Mouse (Mus musculus) E14TG2a.4 (cell line): ENCODE measurements around the gene Defb46.

Experiments
- CTCF ChIP-seq: conservative IDR thresholded peaks from 2 replicates; pipeline ENCODE4 v1.5.1; 2014; ENCODE audit warnings: low read length
- NANOG ChIP-seq: IDR thresholded peaks from 2 replicates; pipeline ENCODE4 v1.6.1; 2014; ENCODE audit warnings: borderline replicate concordance, low read length, mixed read lengths
- POU5F1 ChIP-seq: IDR thresholded peaks from 2 replicates; pipeline ENCODE4 v1.6.1; 2014; ENCODE audit warnings: low read length, borderline replicate concordance

GRCm38 (mm10) chr8:19238101-19238500, 1.6 kb upstream of the Defb46 start:
- TF ChIP-seq CTCF, result no peak
- TF ChIP-seq POU5F1, result no peak
- TF ChIP-seq NANOG, result peak; percentile 78
